In genomic region chr1:35137907-35138306, GRCm38 (mm10) we compare ENCODE assay signal across 19 mouse cellular contexts.
DNase-seq lines count a peak whose midpoint lies in the region; ATAC-seq and TF ChIP-seq lines count a peak whose summit lies in the region.
"Had no signal": no experiment of that assay in that cellular context is flagged by ENCODE, and none has a peak within 500 bp of the region (broad histone marks: within the 10 kb centered on the region; RNA-seq: fewer than 3 reads in every experiment).

No protein-coding gene starts in this region.

- no peaks in the 10 kb centered on the region for H3K4me1 ChIP-seq in forebrain, postnatal 0 days (ENCODE audit: insufficient read depth)
- H3K4me1 ChIP-seq in forebrain, embryonic 10.5 days = no peaks in the 10 kb centered on the region
- H3K4me1 ChIP-seq: forebrain, embryonic 12.5 days; hindbrain, embryonic 12.5 days; hindbrain, embryonic 15.5 days had no signal

- WGBS in forebrain, postnatal 0 days = 66% methylated on average over 3 of the region's 3 CpGs
- 87% methylated on average over 3 of the region's 3 CpGs for WGBS in forebrain, embryonic 10.5 days

- no peak overlapping the region for H3K9ac ChIP-seq in forebrain, postnatal 0 days
- H3K9ac ChIP-seq: forebrain, embryonic 12.5 days; hindbrain, embryonic 12.5 days; hindbrain, embryonic 15.5 days had no signal

- no peak overlapping the region for H3K27ac ChIP-seq in forebrain, postnatal 0 days (ENCODE audit: low read depth, low read length)
- no peak overlapping the region for H3K27ac ChIP-seq in forebrain, embryonic 10.5 days
- H3K27ac ChIP-seq in layer of hippocampus, adult 2 months = no peak overlapping the region
- H3K27ac ChIP-seq: forebrain, embryonic 12.5 days; gastrocnemius, adult 2 months; hindbrain, embryonic 12.5 days; hindbrain, embryonic 15.5 days had no signal

- H3K4me3 ChIP-seq in forebrain, postnatal 0 days (ENCODE audit: low read depth, low read length) = no peak overlapping the region
- no peak overlapping the region for H3K4me3 ChIP-seq in forebrain, embryonic 10.5 days
- no peak overlapping the region for H3K4me3 ChIP-seq in layer of hippocampus, adult 2 months
- H3K4me3 ChIP-seq: forebrain, embryonic 12.5 days; gastrocnemius, adult 2 months; hindbrain, embryonic 12.5 days; hindbrain, embryonic 15.5 days had no signal

- no peak overlapping the region for H3K4me2 ChIP-seq in forebrain, postnatal 0 days (ENCODE audit: low read depth)
- H3K4me2 ChIP-seq: forebrain, embryonic 12.5 days; heart, embryonic 11.5 days; hindbrain, embryonic 12.5 days; hindbrain, embryonic 15.5 days had no signal

- H3K27me3 ChIP-seq in forebrain, postnatal 0 days (ENCODE audit: insufficient read depth, low read length) = no peaks in the 10 kb centered on the region
- no peaks in the 10 kb centered on the region for H3K27me3 ChIP-seq in forebrain, embryonic 10.5 days (ENCODE audit: poor library complexity, severe bottlenecking)
- H3K27me3 ChIP-seq: forebrain, embryonic 12.5 days; hindbrain, embryonic 12.5 days; hindbrain, embryonic 15.5 days had no signal

- no peak for TF ChIP-seq CTCF in forebrain, postnatal 0 days (IDR thresholded peaks at IDR 0.05; ENCODE audit: low read depth)
- no peak for TF ChIP-seq CTCF in layer of hippocampus, adult 2 months (conservative IDR thresholded peaks at IDR 0.05)

- peak; percentile 58 for DNase-seq in forebrain, postnatal 0 days
- DNase-seq in forebrain, embryonic 10.5 days (ENCODE audit: extremely low spot score, low spot score) = no peak
- DNase-seq in layer of hippocampus, adult 9-11 months = peak; percentile 27
- no peak for DNase-seq in layer of hippocampus, adult 2 months (ENCODE audit: low spot score in 2 of 2)
- DNase-seq in brain, embryonic 18.5 days (ENCODE audit: low read depth, low spot score) = peak; percentile 4
- peak; percentile 16 to 49 for DNase-seq in layer of hippocampus, postnatal 14 days (ENCODE audit: low spot score in 2 of 2)
- no peak for DNase-seq in retina, embryonic 14.5 days (ENCODE audit: low spot score)
- DNase-seq: adrenal gland, adult 2 months; adrenal gland, postnatal 25 days; cerebellum, adult 11-12 months; cerebellum, adult 8-10 months; gastrocnemius, adult 2 months; gastrocnemius, postnatal 14 days had no signal

- H3K9me3 ChIP-seq in forebrain, postnatal 0 days (ENCODE audit: low read length) = no peaks in the 10 kb centered on the region
- H3K9me3 ChIP-seq in forebrain, embryonic 10.5 days = peaks cover 5% of the 10 kb centered on the region; the same call in 1 of the 2 replicates
- H3K9me3 ChIP-seq: forebrain, embryonic 12.5 days; hindbrain, embryonic 12.5 days; hindbrain, embryonic 15.5 days had no signal

- H3K36me3 ChIP-seq in forebrain, postnatal 0 days (ENCODE audit: insufficient read depth) = no peaks in the 10 kb centered on the region
- H3K36me3 ChIP-seq in forebrain, embryonic 10.5 days (replicated peaks) = no peaks in the 10 kb centered on the region
- H3K36me3 ChIP-seq: forebrain, embryonic 12.5 days; hindbrain, embryonic 12.5 days; hindbrain, embryonic 15.5 days had no signal

- ATAC-seq in forebrain, postnatal 0 days = peak; percentile 85
- ATAC-seq: CD4-positive, CD25-positive, alpha-beta regulatory T cell, adult 4 months; forebrain, embryonic 16.5 days had no signal

Comparison
In these comparisons a context has a peak if more than half of its experiments do, and no peak if none do; other contexts are left out.
1. DNase-seq: peak in forebrain, postnatal 0 days (single experiment), layer of hippocampus, adult 9-11 months (single experiment), brain, embryonic 18.5 days (single experiment) and layer of hippocampus, postnatal 14 days (2 of 2); none in forebrain, embryonic 10.5 days (single experiment), layer of hippocampus, adult 2 months (0 of 2) and retina, embryonic 14.5 days (single experiment).